Mouse (Mus musculus) regulatory T cell (primary cell): ENCODE results near the gene Fxyd4.

ENCODE experiments used
- in situ Hi-C: fragments of 300-600 bp; cut with MboI, MseI; formaldehyde crosslinking; loops from one replicate; pipeline ENCODE4 v1.15.1; 2025; ENCODE audit warnings: high pct_unique_total_duplicates

Gene Fxyd4

DNA sequence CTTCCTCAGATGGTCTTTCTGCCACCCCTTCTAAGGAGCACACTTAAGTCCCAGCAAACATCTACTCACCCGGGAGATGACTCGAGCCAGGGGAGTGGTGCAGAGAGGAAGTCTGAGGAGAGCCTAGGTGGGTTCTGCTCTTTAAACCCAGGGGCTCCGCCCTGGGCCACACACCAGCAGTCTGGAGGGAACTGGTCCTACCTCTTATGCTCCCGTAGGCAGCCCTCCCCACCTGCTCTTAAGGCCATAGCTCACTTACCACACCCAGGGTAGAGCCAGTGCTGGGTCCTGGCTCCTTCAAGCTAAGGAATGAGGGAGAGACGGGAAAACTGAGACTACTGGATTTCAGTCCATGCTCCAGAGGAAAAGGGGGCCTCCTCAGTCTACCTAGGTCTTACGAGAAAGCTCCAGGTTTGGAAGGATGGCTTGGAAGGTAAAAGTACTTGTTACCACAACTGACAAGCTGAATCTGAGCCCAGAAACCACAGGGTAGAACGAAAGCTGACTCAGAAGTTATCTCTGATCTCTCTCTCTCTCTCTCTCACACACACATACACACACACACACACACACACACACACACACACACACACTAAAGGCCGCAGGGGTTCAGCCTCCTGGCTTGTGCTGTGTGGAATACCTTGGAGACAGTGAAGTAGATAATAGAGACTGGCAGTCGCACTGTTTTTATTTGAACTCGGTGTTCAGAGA lies at the start of gene Fxyd4:
Gene Fxyd4 (minus strand): TSS at position 471 of the 711 bp plus-strand sequence.
- in situ Hi-C loops = no loop called here

DNA sequence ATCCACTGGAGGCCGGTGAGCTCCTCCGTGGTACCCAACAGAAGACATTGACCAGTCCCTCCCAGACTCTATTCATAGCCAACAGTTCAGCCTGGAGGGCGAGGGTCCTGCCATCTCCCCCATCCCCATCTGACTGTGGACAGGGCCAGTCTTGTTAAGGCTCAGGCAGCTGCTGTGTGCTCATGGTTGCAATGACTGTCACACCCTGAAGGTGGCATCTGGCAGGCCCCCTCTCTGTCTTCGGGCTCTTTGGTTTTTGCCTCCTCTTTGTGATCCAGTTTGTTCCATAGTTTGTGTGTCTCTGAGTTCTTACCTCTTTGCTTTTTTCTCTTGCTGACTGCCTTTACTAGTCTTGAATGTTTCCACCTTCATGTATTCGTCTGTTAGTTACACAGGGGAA lies 49.7 kb upstream of the Fxyd4 start:
- in situ Hi-C loops = no loop called here

DNA sequence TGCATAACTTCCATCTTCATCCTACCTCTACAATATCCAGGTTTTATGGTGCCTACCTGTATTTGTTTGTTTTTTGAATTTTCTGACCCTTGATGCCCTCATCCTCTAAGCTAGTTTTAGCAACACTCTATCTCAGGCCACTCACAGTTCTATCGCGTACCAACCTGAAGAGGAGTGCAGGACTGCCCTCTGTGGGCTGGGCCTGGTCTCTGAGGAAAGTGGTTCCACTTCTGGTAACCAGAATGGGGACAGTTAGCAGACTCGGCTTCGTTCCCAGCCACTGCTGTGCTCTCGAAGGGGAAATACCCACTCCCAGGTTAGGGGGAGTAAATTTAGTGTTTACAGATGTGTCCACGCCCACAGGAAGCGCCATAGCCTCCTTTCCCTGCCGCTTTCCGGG lies 29.2 kb upstream of the Fxyd4 start:
- in situ Hi-C loops = no loop called here

DNA sequence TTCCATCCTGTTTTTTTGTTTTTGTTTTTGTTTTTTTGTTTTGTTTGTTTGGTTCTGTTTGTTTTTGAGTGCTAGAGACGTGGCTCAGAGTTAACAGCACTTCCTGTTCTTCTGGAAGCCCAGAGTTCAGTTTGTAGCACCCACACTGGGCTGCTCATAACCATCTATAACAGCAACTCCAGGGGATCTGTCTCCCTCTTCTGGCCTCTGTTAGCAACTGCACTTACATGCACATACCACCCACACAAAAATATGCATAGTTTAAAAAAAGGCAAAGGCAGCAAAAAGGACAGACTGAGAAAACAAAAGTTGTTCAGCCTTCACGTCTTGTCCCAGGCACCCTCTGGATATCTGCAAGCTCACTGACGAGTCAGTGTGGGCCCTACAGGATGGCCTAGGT lies 25.7 kb upstream of the Fxyd4 start:
- in situ Hi-C loops = no loop called here

GRCm38 (mm10) chr6:117956851-117957501 lies 19.5 kb upstream of the Fxyd4 start:
- in situ Hi-C loops = no loop called here

DNA sequence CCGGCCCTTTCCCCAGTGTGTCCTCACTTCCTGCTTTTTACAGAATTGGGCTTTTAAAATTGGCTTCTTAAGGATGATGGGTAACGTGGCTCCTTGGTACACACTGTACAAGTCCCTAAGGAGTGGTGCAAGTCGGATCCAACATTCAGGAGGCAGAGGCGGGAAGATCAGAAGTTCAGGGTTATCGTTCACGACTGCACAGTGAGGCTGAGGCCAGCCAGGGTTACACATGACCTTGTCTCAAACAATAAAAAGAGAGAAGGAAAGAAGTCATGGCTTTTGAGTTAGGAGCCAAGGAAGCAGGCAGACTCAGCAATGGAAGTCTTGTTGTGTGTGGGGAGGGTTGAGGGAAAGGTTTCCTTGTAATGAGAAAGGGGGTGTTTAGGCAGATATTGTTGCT lies 18.7 kb upstream of the Fxyd4 start:
- in situ Hi-C loops = no loop called here

GRCm38 (mm10) chr6:117952330-117952729 lies 14.8 kb upstream of the Fxyd4 start:
- in situ Hi-C loops = no loop called here

GRCm38 (mm10) chr6:117943899-117944298 lies 6.4 kb upstream of the Fxyd4 start:
- in situ Hi-C loops = no loop called here

DNA sequence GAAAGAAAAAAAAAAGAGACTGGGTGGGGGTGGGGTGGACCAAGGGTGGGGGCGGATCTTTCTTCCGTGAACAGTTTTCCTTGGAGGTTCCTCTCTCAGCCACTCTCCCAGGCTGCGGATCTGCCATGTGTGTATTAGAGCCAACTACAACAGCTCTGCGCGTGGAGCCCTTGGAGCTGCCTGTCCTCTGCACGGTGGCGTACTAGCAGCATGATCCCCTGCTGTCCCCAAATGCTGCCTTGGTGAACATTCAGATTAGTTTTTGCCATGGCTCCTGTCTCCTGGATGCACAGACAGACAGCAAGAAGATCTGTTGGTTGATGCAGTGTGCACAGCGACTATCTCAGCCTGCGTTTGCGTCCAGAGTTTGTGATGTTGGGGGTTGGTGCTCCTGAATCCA lies 5.3 kb upstream of the Fxyd4 start:
- in situ Hi-C loops = no loop called here

- in situ Hi-C loops = no loop called here
Measured at GRCm38 (mm10) chr6:117938951-117939350, 1.5 kb upstream of the Fxyd4 start.

DNA sequence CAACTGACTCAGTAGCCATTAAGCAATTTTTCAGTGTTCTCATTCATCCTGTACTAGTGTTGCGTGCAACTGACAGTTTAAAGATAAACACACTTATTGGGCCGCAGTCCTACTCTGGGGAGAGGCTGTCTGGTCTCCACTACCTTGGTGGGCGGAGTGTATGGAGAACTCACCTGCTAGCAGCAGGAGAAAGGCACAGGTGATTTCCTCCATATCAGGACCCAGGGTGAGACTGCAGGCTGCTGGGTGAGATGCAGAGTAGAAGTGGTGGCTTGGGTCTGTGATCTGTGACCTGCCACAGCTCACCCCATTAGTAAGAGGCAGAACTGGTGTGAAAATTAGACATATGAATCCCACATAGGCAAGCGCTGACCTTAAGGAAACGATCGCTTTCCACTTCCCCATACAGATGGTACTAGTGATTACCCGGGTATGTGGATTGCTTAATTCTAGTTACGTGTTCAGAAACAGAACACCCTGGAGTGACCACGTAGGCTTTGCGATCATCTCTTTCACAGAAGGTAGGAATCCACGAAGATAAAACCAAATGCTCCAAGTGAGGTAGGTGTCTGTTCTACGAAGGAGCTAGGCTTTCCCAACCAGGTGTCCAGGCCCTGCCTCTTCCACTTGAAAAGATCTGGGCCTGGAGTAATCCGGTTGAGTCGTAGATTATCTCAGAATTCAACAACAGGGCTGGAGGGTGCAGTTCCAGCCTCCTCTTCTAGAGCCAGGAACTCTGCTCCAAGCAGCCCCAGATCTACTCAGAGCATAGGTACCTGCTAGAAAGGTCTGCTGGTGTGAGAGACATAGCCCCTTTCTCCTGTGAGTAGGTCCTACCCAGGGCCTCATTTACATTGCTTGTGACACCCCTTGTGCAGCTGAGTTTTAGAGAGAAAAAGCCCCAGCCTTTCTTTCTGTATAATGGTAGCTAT lies 1.5 kb downstream of the Fxyd4 start:
- in situ Hi-C loops = no loop called here

DNA sequence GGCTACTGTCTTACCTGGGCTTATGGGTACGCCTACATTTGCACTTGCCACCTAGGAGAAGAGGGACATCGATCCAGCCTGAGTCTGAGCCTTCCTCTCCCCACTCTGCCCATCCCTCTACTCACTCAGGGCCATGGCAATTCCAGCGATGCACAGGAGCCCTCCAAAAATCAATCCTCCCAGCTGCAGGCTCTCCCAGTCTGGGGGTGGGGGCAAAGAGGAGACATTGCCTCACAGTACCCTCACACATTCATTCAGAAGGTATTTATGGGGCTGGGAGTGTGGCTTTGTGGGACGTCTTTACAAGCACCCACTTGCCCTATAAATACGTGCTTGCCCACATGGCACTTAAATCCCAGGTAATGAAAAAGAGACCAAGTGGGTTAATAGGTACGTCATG lies 3.2 kb downstream of the Fxyd4 start:
- in situ Hi-C loops = no loop called here

DNA sequence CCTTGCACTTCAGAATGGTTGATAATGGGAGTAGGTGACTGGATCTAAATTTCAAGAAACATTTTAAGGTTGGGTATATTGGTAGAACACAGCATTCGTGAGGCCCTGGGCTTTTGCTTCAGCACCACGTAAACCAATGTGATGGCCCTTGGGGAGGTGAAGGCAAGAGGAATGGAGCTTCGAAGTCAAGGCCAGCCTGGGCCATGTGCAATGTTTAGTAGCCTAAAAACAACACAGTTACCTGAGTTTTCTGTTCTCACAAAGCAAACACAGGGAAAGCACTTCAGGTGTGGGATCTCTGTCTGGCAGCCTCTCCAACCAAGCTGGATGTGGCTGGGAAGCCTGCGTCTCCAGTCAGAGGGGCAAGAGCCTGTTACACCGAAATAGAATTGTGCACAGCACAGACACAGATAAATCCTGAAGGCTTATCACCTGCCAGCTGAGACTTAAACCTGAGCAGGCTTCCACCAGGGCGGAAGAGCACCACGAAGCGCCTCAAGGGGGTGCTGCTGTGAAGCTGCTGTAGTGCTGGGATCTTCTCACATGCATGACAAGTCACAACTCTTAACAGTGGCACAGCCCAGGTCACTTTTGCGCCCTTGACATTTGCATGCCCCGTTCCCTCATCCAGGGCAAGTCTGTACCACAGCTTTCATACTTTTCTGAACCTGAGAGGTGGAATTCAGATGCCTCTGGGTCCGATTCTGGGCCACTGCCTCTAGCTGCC lies 5.0 kb downstream of the Fxyd4 start:
- in situ Hi-C loops = no loop called here

DNA sequence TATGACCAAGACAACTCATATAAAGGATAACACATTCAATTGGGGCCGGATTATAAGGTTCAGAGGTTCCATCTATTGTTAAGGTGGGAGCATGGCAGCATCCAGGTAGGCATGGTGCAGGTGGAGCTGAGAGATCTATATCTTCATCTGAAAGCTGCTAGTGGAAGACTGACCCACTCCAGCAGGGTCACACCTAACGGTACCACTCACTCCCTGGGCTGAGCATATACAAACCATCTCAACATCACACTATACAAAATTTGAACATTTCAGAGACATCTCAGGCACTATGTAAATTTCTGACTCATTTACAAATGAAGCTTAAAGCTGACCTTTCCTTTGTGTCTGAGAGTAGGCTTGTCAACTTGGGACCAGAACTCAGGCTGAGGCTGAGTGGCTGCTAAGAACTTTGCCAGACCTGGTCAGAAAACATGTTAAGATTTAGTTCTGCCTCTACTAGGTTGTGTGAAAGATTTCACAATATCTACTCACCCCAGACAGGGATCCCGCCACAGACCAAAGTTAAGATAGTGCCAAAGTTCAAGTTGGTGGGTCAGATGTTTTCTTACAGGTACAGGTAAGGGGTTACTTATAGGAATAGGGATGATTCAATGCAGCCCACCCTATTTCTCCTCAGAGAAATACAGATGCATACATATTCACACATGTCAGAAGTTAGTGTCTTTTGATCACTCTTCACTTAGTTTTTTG lies 7.4 kb downstream of the Fxyd4 start:
- in situ Hi-C loops = no loop called here

DNA sequence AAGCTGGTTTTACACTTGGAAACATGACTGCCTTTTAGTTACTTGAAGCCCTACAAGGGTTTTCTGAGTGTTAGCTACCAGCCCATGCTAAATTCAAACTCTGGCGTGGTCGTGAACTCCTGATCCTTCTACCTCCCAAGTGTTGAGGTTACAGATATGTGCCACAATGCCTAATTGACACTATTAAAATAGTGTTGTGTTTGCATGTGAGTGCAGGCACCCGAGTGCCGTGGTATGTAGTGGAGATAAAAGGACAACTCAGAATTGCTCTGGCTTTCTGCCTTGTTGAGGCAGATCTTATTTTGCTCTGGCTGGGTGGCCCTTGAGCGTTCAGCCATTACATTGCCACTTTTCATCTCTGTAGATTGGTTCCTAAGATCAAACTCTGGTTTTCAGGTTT lies 8.7 kb downstream of the Fxyd4 start:
- in situ Hi-C loops = no loop called here

GRCm38 (mm10) chr6:117927955-117928354 lies 9.5 kb downstream of the Fxyd4 start:
- in situ Hi-C loops = no loop called here

DNA sequence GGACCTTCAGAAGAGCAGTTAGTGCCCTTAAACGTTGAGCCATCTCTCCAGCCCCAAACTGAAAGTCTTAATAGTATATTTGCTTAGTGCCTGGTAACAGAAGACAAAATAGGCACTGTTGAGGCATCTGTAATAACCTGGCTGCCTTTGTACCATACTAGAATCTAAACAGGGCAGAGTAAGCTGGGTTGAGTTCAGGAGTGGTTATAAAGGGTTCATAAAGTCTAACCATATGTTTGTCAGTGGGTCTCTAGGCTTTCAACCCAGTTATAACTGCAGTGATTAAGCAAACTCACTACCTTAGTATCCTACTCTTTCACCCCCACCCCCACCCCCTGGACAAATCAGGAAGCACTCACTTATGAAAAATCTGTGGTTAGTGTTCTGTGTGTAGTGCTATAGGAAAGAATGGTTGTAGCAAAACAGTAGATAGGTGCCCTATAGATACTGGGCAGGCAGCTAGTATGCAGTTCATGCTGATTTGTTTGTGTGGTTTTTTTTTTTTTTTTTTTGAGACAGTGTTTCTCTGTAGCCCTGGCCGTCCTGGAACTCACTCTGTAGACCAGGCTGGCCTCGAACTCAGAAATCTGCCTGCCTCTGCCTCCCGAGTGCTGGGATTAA lies 10.5 kb downstream of the Fxyd4 start:
- in situ Hi-C loops = no loop called here

DNA sequence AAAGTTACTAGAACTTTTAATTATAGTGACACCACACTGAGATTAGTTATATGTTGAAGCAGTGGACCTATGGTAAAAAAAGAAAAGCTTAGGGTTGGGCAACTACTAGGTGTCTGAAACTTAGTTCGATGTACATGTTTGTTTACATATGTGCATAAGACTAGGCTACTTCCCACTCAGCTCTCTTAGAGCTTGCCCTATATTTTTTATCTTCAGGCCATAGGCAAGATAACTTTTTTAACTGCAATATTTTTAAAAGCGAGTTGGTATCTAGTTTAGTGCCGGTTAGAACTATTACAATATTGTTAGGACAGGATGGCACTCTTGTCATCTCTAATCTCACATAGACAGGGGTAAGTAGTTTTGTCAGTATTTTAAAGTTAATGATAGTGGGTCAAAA lies 15.5 kb downstream of the Fxyd4 start:
- in situ Hi-C loops = no loop called here

- in situ Hi-C loops = no loop called here
Measured at GRCm38 (mm10) chr6:117920659-117921640, 16.5 kb downstream of the Fxyd4 start.
